Mouse (Mus musculus): Measurements from ENCODE around the gene Nol9. TPM values are rescaled to one million over a fixed set of nuclear protein-coding genes. Genes with fewer than 3 reads are reported as not detected.

Nol9 gene
- polyA plus RNA-seq, 1 experiment: 22.8 TPM

GRCm38 (mm10) chr4:152086505-152087210 is 47.5 kb downstream of the Nol9 start:
- Histone ChIP-seq H3K4me1 (ENCODE audit: control insufficient read depth, insufficient read depth, insufficient read length) (no peaks in the 10 kb centered on the region; the same call in none of the 2 replicates), H3K27me3 (ENCODE audit: control insufficient read depth, insufficient read depth, low read length) (peaks cover 9% of the 10 kb centered on the region), H3K36me3 (ENCODE audit: control insufficient read depth, insufficient read depth, low read length) (no peaks in the 10 kb centered on the region), H3K27ac (ENCODE audit: insufficient read depth, low read length) (0 out of 2 replicates have a peak overlapping the region, but pooled peaks have one; percentile 21), H3K4me3 (ENCODE audit: extremely low read depth, insufficient read depth, insufficient read length) (peak overlapping the region; percentile 77)
- DNase-seq (ENCODE audit: low read depth in 1 of 2, low spot score in 2 of 2): peak in 1 of 2 experiments; percentile 27
- TF ChIP-seq POLR2A (IDR thresholded peaks at IDR 0.05; ENCODE audit: low read depth, low read length) (no peak), CTCF (IDR thresholded peaks at IDR 0.05; ENCODE audit: extremely low read depth, insufficient read depth, insufficient read length, insufficient replicate concordance) (no peak)
- under 1% methylated on average over 64 of the region's 92 CpGs for WGBS

GRCm38 (mm10) chr4:152087211-152088081 is 48.3 kb downstream of the Nol9 start:
- DNase-seq (ENCODE audit: low read depth in 1 of 2, low spot score in 2 of 2): no peak
- H3K27me3 ChIP-seq (ENCODE audit: control insufficient read depth, insufficient read depth, low read length): peaks cover 9% of the 10 kb centered on the region
- H3K36me3 ChIP-seq (ENCODE audit: control insufficient read depth, insufficient read depth, low read length): no peaks in the 10 kb centered on the region
- H3K4me1 ChIP-seq (ENCODE audit: control insufficient read depth, insufficient read depth, insufficient read length): no peaks in the 10 kb centered on the region; the same call in none of the 2 replicates
- 6% methylated on average over 12 of the region's 12 CpGs for WGBS
- H3K27ac ChIP-seq (ENCODE audit: insufficient read depth, low read length): no peak overlapping the region
- H3K4me3 ChIP-seq (ENCODE audit: extremely low read depth, insufficient read depth, insufficient read length): peak overlapping the region; percentile 77; the same call in 1 of the 2 replicates
- TF ChIP-seq POLR2A (IDR thresholded peaks at IDR 0.05; ENCODE audit: low read depth, low read length): no peak
- TF ChIP-seq CTCF (IDR thresholded peaks at IDR 0.05; ENCODE audit: extremely low read depth, insufficient read depth, insufficient read length, insufficient replicate concordance): no peak

DNA sequence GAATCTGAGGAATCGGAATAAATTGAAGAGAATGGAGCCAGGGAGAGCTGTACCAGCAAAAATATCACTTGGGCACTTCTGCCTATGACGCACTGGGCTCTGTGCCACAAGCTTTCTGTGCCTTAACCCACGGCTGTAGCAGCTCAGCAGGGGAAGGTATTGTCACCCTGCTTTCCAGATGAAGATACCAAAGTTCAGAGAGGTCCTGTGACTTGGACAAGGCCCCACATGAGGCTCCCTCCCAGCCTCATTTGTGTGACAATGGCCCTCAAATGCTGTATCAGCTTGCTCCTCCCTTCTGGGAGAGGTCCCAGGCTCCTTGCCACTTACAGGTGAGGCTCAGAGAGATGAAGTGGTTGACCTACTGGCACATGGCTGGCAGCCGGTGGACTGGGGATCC is 49.0 kb downstream of the Nol9 start:
- no peak for TF ChIP-seq CTCF (IDR thresholded peaks at IDR 0.05; ENCODE audit: extremely low read depth, insufficient read depth, insufficient read length, insufficient replicate concordance)
- no peak for TF ChIP-seq POLR2A (IDR thresholded peaks at IDR 0.05; ENCODE audit: low read depth, low read length)
- Histone ChIP-seq H3K27me3 (ENCODE audit: control insufficient read depth, insufficient read depth, low read length) (peaks cover 9% of the 10 kb centered on the region), H3K36me3 (ENCODE audit: control insufficient read depth, insufficient read depth, low read length) (no peaks in the 10 kb centered on the region), H3K4me1 (ENCODE audit: control insufficient read depth, insufficient read depth, insufficient read length) (no peaks in the 10 kb centered on the region; the same call in none of the 2 replicates), H3K27ac (ENCODE audit: insufficient read depth, low read length) (no peak overlapping the region), H3K4me3 (ENCODE audit: extremely low read depth, insufficient read depth, insufficient read length) (no peak overlapping the region)
- no peak for DNase-seq (ENCODE audit: low read depth in 1 of 2, low spot score in 2 of 2)
- 41% methylated on average over 4 of the region's 4 CpGs for WGBS

GRCm38 (mm10) chr4:152088556-152089120 is 49.5 kb downstream of the Nol9 start:
- no peak for DNase-seq (ENCODE audit: low read depth in 1 of 2, low spot score in 2 of 2)
- WGBS: 71% methylated on average over 8 of the region's 8 CpGs
- no peaks in the 10 kb centered on the region for H3K36me3 ChIP-seq (ENCODE audit: control insufficient read depth, insufficient read depth, low read length)
- H3K27me3 ChIP-seq (ENCODE audit: control insufficient read depth, insufficient read depth, low read length): peaks cover 9% of the 10 kb centered on the region
- TF ChIP-seq POLR2A (IDR thresholded peaks at IDR 0.05; ENCODE audit: low read depth, low read length) (no peak), CTCF (IDR thresholded peaks at IDR 0.05; ENCODE audit: extremely low read depth, insufficient read depth, insufficient read length, insufficient replicate concordance) (no peak)
- no peak overlapping the region for H3K27ac ChIP-seq (ENCODE audit: insufficient read depth, low read length)
- H3K4me1 ChIP-seq (ENCODE audit: control insufficient read depth, insufficient read depth, insufficient read length): no peaks in the 10 kb centered on the region; the same call in none of the 2 replicates
- no peak overlapping the region for H3K4me3 ChIP-seq (ENCODE audit: extremely low read depth, insufficient read depth, insufficient read length)

- WGBS: 90% methylated on average over 9 of the region's 9 CpGs
Measured at GRCm38 (mm10) chr4:152090191-152090590, 51.1 kb downstream of the Nol9 start.

DNA sequence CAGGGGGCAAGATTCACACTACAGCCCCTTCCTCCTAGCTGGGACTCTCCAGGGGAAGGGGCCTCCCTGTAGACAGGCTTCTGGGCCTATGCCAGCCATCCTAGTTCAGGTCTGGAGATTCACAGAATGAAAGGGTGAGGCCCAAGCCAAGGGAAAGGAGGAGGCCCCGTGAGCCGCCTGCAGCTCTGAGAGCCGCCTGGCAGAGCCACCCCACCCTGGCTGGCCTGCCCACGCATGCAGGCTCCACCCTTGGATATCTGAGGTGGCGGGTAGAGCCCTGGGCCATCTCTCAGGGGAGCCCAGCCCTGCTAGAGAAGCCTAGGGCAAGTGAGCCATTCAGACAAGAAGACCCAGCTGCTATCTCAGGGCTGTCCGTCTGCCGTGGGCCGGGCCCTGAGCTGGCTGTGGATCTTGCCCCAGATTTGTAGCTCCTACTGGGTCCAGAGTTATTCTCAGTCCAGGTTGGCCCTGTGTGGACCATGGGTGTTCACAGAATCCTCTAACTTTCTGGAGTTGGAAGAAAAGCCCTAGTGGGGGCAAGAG is 53.7 kb downstream of the Nol9 start:
- Histone ChIP-seq H3K27ac (ENCODE audit: insufficient read depth, low read length) (no peak overlapping the region), H3K27me3 (ENCODE audit: control insufficient read depth, insufficient read depth, low read length) (no peaks in the 10 kb centered on the region), H3K36me3 (ENCODE audit: control insufficient read depth, insufficient read depth, low read length) (no peaks in the 10 kb centered on the region), H3K4me3 (ENCODE audit: extremely low read depth, insufficient read depth, insufficient read length) (no peak overlapping the region), H3K4me1 (ENCODE audit: control insufficient read depth, insufficient read depth, insufficient read length) (no peaks in the 10 kb centered on the region; the same call in 1 of the 2 replicates)
- no peak for TF ChIP-seq POLR2A (IDR thresholded peaks at IDR 0.05; ENCODE audit: low read depth, low read length)
- TF ChIP-seq CTCF (IDR thresholded peaks at IDR 0.05; ENCODE audit: extremely low read depth, insufficient read depth, insufficient read length, insufficient replicate concordance): no peak
- 58% methylated on average over 8 of the region's 8 CpGs for WGBS
- no peak for DNase-seq (ENCODE audit: low read depth in 1 of 2, low spot score in 2 of 2)

More at GRCm38 (mm10) chr4:152090191-152090590, 51.1 kb downstream of the Nol9 start:
- H3K4me3 ChIP-seq (ENCODE audit: extremely low read depth, insufficient read depth, insufficient read length): no peak overlapping the region
- no peaks in the 10 kb centered on the region; the same call in none of the 2 replicates for H3K4me1 ChIP-seq (ENCODE audit: control insufficient read depth, insufficient read depth, insufficient read length)
- DNase-seq (ENCODE audit: low read depth in 1 of 2, low spot score in 2 of 2): no peak
- no peak for TF ChIP-seq CTCF (IDR thresholded peaks at IDR 0.05; ENCODE audit: extremely low read depth, insufficient read depth, insufficient read length, insufficient replicate concordance)
- TF ChIP-seq POLR2A (IDR thresholded peaks at IDR 0.05; ENCODE audit: low read depth, low read length): no peak
- H3K27me3 ChIP-seq (ENCODE audit: control insufficient read depth, insufficient read depth, low read length): peaks cover 8% of the 10 kb centered on the region
- H3K36me3 ChIP-seq (ENCODE audit: control insufficient read depth, insufficient read depth, low read length): no peaks in the 10 kb centered on the region
- H3K27ac ChIP-seq (ENCODE audit: insufficient read depth, low read length): no peak overlapping the region
